ENCODE assay signal across 18 mouse cellular contexts in the genomic region with DNA sequence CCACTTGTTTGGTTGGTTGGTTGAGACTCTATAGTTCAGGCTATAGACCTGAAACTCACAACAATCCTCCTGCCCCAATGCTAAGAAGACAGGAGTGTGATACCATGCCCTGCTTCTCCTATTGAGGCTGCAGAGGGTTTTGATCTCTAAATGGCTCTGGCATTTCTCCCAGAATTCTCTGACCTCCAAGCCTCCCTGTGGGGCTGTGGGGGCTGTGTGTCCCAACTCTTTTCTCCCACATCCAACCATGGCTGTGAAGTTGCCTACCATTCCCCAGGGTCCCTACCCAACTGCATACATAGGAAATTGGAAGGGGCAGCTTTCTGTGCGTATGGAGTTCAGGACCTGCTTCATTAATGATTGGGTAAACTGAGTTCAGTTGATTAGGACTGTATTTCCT.
"Had no signal": no experiment of that assay in that cellular context is flagged by ENCODE, and none has a peak within 500 bp of the region (broad histone marks: within the 10 kb centered on the region; RNA-seq: fewer than 3 reads in every experiment).

No protein-coding gene starts in this region.

- H3K9ac ChIP-seq: kidney, embryonic 15.5 days; liver, embryonic 13.5 days; neural tube, embryonic 12.5 days; neural tube, embryonic 15.5 days had no signal

- H3K36me3 ChIP-seq: kidney, embryonic 15.5 days; liver, embryonic 13.5 days; neural tube, embryonic 12.5 days; neural tube, embryonic 15.5 days had no signal

- H3K9me3 ChIP-seq: kidney, embryonic 15.5 days; liver, embryonic 13.5 days; megakaryocyte, embryonic 14.5 days; neural tube, embryonic 12.5 days; neural tube, embryonic 15.5 days had no signal

- DNase-seq: kidney, adult 11 months; kidney, adult 8-10 months; kidney, postnatal 10 days; kidney, postnatal 36 days; layer of hippocampus, postnatal 36 days; liver, embryonic 13.5 days; lung, adult 2 months; lung, postnatal 36 days; right cerebral cortex, adult 18-20 months; right cerebral cortex, postnatal 25 days; thymus, adult 18-20 months; thymus, postnatal 36 days had no signal

- H3K27me3 ChIP-seq: neural tube, embryonic 15.5 days had no signal

- ATAC-seq: lung, postnatal 0 days had no signal

- H3K27ac ChIP-seq: kidney, embryonic 15.5 days; left cerebral cortex, adult 2 months; liver, embryonic 13.5 days; neural tube, embryonic 12.5 days; neural tube, embryonic 15.5 days had no signal

- H3K4me3 ChIP-seq: kidney, embryonic 15.5 days; left cerebral cortex, adult 2 months; liver, embryonic 13.5 days; megakaryocyte, embryonic 14.5 days; neural tube, embryonic 12.5 days; neural tube, embryonic 15.5 days had no signal

- H3K4me2 ChIP-seq: kidney, embryonic 15.5 days; liver, embryonic 13.5 days; neural tube, embryonic 12.5 days; neural tube, embryonic 15.5 days had no signal
